Mouse (Mus musculus): ENCODE results near the gene Snx33.
"Not testable (repeated sequence)": the region's sequence is repeated elsewhere in the genome, so short reads cannot be mapped to it uniquely, and the experiment has no call there.

Snx33 gene

GRCm38 (mm10) chr9:56928041-56928811 is at the start of gene Snx33:
TSS of gene Snx33 (minus strand) at chr9:56928371.
- DNase-seq (ENCODE audit: low read depth) = peak; percentile 87

GRCm38 (mm10) chr9:56975199-56975598 is 47.0 kb upstream of the Snx33 start:
- no peak for DNase-seq (ENCODE audit: low read depth)

GRCm38 (mm10) chr9:56973960-56974524 is 45.9 kb upstream of the Snx33 start:
- DNase-seq (ENCODE audit: low read depth) = no peak

- no peak for DNase-seq (ENCODE audit: low read depth)
Observed at GRCm38 (mm10) chr9:56970158-56970557, 42.0 kb upstream of the Snx33 start.

- no peak for DNase-seq (ENCODE audit: low read depth)
Observed at GRCm38 (mm10) chr9:56961591-56961990, 33.4 kb upstream of the Snx33 start.

- no peak for DNase-seq (ENCODE audit: low read depth)
Observed at GRCm38 (mm10) chr9:56958689-56959088, 30.5 kb upstream of the Snx33 start.

- no peak for DNase-seq (ENCODE audit: low read depth)
Observed at GRCm38 (mm10) chr9:56956966-56957675, 28.9 kb upstream of the Snx33 start.

- DNase-seq (ENCODE audit: low read depth) = no peak
Observed at GRCm38 (mm10) chr9:56953562-56953961, 25.4 kb upstream of the Snx33 start.

GRCm38 (mm10) chr9:56950414-56951400 is 22.5 kb upstream of the Snx33 start, which contains the start of gene Snupn:
TSS of gene Snupn (plus strand) at chr9:56950878.
- DNase-seq (ENCODE audit: low read depth) = peak; percentile 97

GRCm38 (mm10) chr9:56949767-56950166 is 21.6 kb upstream of the Snx33 start:
- no peak for DNase-seq (ENCODE audit: low read depth)

- not testable (repeated sequence) for DNase-seq (ENCODE audit: low read depth)
Observed at GRCm38 (mm10) chr9:56948699-56949098, 20.5 kb upstream of the Snx33 start.

- not testable (repeated sequence) for DNase-seq (ENCODE audit: low read depth)
Observed at GRCm38 (mm10) chr9:56947481-56947880, 19.3 kb upstream of the Snx33 start.

GRCm38 (mm10) chr9:56938374-56938773 is 10.2 kb upstream of the Snx33 start:
- DNase-seq (ENCODE audit: low read depth) = no peak

- DNase-seq (ENCODE audit: low read depth) = peak; percentile 91
Observed at GRCm38 (mm10) chr9:56937223-56938160, 9.3 kb upstream of the Snx33 start, which contains the start of gene Imp3. TSS of gene Imp3 (plus strand) at chr9:56937475.

GRCm38 (mm10) chr9:56936861-56937222 is 8.7 kb upstream of the Snx33 start:
- DNase-seq (ENCODE audit: low read depth) = no peak

GRCm38 (mm10) chr9:56930556-56930955 is 2.4 kb upstream of the Snx33 start:
- DNase-seq (ENCODE audit: low read depth) = no peak

GRCm38 (mm10) chr9:56929496-56929895 is 1.3 kb upstream of the Snx33 start:
- DNase-seq (ENCODE audit: low read depth) = no peak

- no peak for DNase-seq (ENCODE audit: low read depth)
Observed at GRCm38 (mm10) chr9:56927191-56928012, 769 bp downstream of the Snx33 start.

GRCm38 (mm10) chr9:56926387-56926786 is 1.8 kb downstream of the Snx33 start:
- DNase-seq (ENCODE audit: low read depth) = no peak

GRCm38 (mm10) chr9:56926025-56926360 is 2.2 kb downstream of the Snx33 start:
- no peak for DNase-seq (ENCODE audit: low read depth)
